Mouse (Mus musculus) cerebellum, adult (tissue): ENCODE measurements around the gene Gatb.

Experiments used
- ATAC-seq: cut with Nextera tagmentation; 2 replicates; pipeline ENCODE4 v1.9.2; 2017; ENCODE audit warnings: mild to moderate bottlenecking, moderate library complexity, mixed read lengths; ENCODE audit not compliant: insufficient number of reproducible peaks, low FRiP score, low TSS enrichment

Gene Gatb

DNA sequence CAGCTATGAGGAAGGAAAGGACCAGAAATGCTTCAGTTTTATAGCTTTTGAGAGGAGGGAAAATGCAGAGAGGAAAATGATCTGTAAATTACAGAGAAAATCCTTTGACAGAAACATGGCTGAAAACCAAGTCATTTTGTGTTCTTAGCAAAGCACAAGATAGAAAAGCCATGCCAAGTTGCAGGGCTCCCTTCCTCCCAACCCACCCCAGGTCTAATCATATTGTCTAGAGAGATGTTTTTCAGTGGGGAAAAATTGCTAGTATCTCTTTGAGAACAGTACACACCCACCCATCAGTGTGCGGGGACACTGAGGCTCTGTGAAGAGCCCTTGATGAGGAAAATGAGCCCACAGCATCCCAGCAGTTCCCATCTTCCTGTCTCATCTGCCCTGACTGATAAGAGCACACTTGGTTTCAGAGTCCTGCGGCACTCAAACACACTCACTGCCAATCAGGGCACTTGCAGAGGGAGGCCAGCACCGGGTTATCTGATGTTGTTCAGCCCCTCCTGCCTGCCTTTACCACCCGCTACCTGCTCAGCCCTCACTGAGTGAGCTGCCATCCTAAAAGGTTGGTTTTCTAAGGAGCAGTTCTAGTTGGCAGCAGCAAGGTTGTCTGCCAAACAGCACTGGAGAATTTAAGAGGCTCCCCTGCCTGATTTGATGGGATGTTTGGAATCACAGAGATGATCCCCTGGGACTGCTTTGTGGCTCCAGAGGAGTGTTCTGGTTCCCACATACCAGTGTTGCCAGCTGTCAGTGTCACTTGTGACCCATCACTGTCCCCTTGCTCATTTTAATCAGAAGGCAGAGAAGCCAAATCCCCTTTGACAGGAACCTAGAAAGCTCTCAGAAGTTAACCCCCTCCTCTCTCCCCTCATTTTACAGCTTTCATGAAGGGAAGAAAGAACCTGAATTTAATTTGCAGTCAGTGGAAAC lies 79.1 kb downstream of the Gatb start:
- no peak for ATAC-seq

DNA sequence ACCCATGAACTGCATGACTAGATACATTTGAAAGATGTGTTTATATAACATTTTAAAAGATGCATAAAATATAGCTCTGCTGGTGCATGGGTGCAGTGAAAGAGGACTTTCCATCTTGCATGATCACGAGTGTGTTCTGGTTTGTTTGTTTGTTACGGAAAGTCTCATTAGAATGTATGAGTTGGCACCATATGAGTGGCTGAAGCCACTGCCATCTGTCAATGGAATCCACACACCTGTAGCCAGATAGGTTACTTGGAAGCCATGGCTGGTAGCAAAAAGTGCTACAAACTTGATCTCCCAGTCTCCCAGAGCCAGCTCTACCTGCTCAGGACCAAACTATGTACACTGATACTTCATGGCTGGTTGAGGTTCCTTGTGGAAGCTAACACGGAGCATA lies 81.6 kb downstream of the Gatb start:
- ATAC-seq: no peak

DNA sequence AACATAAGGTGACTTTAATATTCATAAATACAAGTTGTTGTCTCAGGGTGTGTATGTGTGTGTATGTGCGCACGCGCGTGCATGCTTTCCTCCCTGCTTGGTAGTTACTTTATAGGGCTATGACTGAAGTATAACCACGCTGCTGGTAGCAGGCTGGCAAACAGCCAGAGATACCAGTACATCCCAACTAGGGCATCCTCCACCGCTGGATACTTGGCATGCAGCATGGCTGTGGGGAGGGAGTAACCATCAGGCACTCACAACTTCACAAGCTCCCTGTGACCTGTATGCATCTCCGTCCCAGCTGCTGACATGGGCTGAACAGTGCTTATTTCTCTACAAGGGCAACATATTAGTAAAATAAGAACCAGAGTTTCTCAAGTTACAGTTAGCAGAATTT lies 85.8 kb downstream of the Gatb start:
- ATAC-seq: no peak

DNA sequence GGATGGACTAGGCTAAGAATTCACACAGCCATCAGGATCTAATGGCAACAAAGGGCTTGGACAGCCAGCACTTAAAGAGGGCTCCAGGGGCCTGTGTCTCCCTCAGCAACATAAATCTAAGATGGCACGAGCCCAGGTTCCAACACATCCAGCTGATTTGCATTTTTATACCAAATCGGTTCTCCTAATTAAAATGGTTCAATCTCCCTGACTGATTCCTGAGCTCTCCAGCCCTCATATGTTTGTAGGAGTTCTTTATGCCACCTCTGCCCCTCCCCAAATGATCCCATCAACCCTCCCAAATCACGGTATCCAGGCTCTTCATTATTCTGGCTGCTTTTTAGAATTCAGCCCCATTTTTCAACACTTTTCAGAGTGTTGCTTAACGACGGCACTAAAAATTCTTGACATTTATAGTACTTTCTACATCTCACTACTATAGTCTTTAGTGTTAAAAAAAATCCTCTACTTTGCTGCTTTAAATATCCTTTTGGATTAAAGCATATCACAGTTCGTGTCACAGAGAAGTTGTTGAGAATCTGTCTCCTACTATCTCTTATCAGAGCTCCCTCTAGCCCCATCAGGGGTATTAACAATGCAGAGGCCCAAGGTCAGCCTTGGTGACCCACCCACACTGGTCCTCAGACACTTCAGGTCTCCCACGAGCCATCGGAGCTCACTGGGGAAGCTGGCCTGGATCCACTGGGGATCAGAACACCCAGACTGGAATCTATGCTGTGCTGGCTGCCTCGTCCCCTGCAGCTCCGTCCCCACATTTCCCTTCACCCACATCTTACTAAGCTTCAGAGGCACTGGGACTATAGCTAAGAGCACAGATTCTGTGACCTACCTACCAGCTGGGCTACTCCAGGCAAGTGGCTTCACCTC lies 88.3 kb downstream of the Gatb start:
- ATAC-seq: no peak

DNA sequence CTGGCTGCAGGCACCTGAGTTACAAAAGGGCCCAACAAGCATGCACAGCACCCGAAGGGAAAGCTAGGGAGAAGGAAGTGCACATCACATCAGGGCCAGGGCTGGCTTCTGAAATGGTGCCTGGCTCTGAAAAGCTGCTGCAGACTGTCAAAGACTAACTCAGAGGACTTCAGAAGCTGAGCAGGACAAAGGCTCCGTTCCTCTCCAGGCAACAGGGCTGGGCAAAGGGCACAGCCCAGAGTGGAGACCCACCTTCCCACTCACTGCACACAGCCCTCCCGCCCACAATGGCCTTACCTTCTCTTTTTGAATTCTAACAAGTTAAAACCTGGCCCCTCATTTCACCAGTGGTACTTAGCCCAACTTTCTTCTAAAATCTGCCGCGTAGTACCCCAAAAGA lies 89.9 kb downstream of the Gatb start:
- no peak for ATAC-seq

DNA sequence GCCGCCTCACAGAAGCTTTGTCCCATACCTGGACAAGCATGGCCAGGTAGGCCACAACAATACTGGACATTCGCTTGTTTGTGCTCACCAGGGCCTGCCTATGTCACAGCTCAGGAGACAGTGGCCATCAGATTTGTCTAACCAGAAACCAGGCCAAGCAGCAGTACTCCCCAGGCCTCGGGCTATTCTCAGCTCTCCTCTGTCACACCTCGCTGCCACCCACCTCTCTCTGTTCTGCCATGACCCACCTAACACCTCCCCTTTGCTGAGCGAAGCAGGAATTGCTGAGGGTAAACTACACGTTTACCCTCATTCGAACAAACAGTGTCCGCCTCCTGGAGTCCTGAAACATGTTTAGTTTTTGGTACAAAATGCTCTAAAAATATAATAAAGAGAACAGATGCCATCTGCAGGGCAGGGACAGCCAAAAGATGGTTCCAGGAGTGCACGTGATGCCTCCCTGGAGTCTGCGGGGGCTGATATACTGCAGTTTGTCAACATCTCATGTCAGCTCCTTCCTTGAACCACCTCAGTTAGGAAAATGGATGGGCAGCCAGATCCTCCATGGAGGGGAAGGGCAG lies 90.8 kb downstream of the Gatb start:
- ATAC-seq: peak; percentile 49

DNA sequence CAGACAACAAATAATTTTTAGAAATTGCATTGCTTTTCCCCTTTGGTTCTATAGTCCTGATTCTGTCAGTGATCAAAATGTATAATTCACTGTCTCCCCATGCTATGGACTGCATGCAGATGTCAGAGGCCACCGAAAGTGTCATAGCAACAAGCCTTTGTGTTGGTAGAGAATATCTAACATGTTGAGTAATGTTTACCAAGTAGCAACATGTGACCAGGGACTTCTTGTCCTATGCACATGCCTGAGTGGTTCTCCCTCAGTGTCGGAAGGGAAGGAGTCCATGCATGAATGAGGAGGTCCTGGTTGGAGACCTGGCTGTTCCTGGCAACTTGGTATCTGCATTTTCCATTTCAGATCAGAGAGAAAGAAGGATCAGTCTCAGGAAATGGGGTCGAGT lies 92.2 kb downstream of the Gatb start:
- no peak for ATAC-seq

DNA sequence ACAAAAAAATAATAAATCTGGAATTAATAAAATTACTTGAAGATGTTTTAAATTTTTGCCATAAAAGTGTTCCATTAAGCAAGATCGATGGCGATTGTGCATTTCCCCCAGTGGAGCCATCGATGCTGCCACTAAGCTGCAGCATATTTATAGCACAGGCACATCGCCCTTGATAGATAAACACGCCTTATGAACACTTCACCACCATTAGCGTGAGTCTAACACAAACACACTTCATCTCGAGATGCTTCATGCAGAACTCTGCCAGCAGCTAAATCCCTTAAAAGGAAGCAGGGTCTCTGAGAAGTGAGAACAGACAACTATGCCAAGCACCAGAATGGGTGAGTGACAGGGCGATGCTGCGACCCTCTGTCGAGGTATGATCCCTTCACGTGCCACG lies 92.8 kb downstream of the Gatb start:
- no peak for ATAC-seq

DNA sequence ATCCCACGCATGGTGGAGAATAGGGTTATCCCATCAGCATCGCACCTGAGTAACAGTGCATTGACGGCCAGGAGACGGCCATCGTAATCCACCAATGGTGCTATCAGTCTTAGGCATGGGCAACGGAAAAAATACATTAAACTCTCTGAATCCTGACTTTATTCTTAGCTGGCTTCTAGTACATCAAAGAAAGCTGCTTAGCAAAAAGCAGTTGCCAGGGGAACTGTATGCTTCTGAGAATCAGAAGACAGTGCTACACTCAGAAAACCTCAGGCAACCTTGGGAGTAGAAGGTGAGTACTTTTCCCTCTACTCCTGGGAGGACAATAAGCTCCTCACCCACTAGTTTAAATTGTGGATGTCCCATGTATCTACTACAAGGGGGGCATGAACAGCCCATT lies 93.8 kb downstream of the Gatb start:
- no peak for ATAC-seq

DNA sequence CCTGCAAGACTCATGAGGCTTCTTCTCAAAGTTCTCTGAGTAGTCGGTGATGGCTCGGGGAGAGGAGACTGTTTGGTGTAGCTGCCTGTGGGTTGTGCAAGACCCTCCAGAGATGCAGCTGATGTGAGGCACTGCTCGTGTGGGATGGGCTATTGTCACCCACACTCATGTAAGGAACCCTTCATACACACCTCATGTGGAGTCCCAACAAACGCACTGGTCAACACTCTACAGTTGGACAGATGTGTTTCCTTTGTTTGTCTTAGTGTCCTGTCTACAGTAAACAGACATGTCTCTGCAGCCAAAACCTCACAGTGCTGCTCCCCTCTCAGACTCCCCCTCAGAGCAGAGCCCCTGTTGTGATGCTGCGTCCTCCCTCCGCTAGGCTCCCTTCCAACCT lies 95.9 kb downstream of the Gatb start:
- ATAC-seq: no peak

DNA sequence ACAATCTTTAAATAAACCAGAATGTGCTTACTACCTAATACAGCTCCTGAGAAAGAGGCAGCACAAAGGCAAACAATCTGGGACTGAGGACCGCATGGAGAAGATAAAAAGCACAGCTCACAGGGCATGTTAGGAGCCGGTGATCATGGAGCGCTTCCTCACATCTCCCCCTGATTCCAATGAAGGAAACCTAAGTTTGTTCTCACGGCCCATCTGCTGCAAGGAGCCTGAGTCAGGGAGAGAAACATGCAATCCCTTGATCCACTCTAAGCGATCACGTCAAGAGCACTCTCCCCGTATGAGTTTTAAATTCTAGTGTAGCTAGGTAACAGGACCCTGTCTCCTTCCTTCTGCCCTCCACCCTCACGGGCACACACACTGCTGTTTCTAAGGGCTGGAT lies 103.2 kb downstream of the Gatb start:
- ATAC-seq: no peak

DNA sequence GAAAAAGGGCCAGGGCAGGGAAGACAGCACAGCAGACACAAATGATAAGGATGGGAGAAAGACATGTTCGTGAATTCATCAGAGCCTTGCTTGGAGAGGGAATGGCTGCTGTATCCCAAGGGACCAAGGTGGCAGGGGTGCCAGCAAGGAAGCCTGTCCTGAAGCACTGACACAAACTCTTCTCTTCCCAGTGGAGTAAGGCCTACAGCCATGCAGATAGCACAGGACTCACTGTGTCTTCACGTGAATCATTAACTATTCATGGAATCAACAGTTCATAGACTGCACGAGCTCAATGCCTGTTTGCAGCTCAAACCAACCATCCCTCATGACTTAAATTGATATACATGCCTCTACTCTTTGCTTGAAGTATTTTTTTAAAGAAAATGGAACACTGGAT lies 104.0 kb downstream of the Gatb start:
- no peak for ATAC-seq

DNA sequence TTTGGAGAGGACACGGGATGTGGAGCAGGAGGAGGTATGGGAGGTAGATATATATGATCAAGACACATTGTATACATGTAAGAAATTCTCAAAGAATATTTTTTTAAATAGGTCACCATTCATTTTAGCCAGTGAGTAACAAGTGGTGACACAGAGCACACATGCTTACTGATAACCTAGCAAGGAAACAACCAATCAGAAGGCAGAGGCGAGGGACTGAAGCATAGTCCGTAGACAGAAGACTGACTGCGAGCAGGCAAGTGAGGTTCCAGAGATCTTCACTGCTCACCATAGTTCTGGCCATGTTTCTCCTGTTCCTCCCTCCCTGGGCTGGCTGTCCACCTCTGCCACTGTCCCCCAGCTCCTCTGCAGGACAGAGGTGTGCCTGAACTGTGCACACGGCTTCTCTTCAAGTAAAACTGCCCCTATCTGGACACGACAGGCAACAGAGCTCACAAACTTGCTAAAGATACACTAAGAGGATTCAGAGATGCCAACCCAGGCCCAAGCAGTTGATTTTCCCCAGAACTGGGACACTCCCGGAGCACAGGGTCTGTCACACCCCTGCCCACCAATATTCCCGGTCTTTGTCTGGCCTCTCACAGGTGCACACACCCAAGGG lies 105.5 kb downstream of the Gatb start:
- ATAC-seq: no peak

DNA sequence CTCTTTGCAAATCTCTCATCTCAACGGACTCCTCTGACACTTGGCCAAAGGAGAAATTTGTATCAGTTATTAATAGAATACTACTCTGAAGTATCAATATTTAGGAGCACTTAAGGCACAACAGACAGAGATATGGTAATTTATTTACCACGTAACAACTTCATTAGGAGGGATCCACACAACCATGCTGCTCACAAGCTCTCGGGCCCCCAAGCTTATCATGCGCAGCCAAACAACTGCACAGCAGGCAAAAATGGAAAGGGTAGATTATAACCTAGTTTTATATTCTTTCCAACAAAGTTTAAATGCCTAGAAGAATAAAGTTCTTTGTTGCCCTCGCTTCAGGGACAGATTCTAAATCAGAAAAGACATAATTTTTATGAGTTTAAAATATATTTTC lies 106.0 kb downstream of the Gatb start:
- ATAC-seq: no peak

DNA sequence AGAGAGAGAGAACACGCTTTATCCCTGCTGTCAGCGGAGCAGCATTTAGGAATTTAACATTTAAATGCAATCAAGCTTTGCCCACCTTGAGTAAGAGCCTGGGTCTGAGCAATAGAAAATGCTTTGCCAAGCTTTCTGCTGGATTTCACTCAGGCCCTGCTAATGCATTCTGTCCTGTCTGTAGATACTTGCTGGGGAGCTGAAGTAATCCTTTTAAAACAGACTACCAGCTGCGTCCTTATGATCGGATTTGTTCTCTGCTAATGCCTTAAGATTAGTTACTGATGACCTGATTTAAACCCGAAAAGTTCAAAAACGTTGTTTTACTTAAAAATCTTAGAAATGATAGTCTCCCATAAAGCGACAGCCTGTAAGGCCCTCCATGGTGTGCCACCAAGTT lies 107.2 kb downstream of the Gatb start:
- ATAC-seq: no peak

DNA sequence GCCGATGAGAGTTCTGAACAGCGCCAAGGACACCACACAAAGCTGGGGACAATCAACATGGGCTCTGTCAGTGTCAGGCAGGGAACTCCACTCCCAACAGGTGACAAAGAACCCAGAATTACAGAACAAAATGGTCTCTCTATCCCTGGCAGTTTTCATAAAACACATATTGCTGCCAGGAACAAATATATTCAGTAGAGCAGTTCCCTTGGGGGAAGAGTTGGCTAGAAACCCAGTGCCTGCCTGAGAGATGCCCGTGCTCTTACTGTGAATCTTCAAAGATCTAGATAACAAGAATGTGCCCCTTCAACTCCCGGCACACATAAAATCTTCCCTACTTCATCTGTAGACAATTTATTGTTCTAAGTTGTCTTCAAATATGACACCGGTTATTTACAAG lies 109.7 kb downstream of the Gatb start:
- ATAC-seq: no peak

DNA sequence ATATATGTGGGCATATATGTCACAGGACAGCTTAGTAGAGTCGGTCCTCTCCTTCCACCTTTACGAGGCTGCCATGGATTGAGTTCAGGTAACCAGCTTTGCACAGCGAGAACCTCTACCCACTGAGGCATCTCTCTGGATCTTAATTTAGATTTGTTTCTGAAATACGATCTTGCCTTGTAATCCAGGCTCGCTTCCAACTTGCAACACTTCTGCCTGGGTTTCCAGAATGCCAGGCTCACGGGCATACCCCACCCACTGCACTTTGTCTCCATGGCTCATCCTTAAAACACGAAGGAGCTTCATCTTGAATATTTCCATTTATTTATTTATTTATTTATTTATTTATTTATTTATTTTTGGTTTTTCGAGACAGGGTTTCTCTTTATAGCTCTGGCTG lies 111.4 kb downstream of the Gatb start:
- no peak for ATAC-seq

DNA sequence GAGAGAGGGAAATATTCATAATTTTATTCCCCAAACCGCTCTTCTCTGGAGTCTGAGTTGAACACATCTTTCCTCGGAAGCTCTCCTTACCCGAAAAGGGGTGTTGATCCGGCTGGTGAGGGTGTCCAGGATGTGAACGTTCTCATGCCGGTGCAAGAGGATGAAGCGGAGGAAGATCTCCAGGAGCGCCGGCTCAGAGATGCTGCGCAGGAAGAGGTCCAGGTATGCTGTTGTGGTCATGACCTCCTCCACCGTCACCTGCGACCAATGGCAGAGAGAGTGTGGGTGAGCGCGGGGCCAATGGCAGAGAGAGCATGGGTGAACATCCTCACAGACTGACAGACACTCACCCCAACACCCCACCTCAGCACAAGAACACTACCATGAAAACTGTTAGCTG lies 114.4 kb downstream of the Gatb start:
- ATAC-seq: no peak

DNA sequence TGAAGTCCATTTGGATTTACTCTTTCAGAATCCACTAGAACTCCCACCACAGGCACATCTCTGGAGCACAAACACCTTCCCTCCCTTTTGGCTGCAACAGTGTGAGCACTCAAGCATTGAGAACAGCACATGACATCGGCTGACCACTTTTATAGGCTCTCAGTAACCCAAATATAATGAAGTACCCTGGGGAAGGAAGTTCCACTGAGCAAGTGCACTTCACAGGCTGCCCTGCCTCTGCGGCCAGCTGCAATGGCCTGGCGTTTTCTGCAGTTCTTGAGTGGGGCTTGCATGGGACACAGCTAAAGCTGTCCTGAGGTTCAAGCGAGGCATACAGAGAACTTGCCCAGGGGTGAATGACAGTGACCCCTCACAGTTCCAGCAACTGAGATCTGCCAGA lies 117.2 kb downstream of the Gatb start:
- ATAC-seq: no peak

DNA sequence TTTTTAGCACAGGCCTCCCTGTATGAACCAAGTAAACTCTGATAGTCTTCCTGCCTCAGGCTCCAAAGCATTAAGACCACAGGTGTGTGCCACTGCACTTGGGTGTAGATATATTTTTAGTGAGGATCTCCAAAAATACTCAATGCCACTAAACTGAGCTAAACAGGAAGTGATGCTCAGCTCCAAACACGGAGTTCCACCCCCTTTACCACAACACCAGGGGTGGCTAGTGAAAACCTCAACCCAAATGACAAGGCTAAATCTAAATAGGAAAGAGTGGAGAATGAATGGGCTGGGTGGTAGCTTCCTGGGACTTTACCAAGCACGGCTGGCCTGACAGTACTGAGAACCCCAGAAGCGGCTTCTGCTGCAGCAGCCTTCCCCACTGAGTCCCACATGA lies 119.1 kb downstream of the Gatb start:
- ATAC-seq: no peak

DNA sequence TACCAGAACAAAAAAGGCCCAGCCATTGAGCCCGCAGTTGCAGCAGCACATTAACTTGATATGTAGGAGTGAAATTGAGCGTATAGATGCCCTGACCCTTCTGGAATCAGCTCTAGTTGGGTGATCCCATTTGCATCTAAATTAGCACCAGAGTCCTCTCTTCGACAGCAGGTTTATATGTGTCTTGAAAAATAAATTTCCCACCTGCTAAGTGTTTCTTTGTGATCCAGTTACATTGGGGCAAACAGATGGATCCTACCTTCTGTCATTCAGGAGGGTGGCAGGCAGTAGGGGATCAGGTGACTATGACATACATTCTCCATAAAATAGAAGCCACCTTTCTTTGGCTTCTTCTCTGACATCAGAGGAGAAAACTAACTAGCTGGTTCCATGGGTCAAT lies 121.1 kb downstream of the Gatb start:
- no peak for ATAC-seq
